Mouse (Mus musculus) hindlimb bud, embryonic 11.5 days (tissue): ENCODE measurements at regions not wholly inside any gene's neighbourhood (a gene's known extent, or its start where the extent isn't known, plus 50 kb on each side); places are given as distances from the start of the nearest gene placed in this dataset.

Source experiments
- DNase-seq: peaks from one replicate; pipeline ENCODE4 v3.0.0-alpha.2; 2012; ENCODE audit warnings: low read depth, low spot score; ENCODE audit errors: extremely low spot score

DNA sequence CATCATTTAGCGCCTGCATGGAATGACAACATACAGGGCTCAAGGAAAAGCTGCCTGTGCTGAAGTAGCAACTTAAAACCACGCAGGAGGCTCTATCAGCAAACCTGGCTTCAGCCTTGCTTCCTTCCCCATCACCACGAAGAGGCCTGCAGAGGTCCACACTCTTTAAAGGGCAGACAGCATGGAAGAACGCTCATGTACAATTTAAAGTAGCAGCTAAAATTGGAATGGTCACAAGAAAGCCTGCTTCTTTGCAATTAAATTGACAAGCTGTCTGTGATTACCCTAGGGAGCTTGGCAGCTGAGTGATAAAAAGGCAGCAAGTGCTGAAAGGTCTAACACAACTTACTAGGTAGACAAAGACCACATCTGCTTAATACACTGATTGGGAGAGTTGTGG is 210.4 kb upstream of the Pkn2 start:
- DNase-seq: no peak

- DNase-seq: no peak
Measured at GRCm38 (mm10) chr3:143090886-143091285, 209.1 kb upstream of the Pkn2 start.

DNA sequence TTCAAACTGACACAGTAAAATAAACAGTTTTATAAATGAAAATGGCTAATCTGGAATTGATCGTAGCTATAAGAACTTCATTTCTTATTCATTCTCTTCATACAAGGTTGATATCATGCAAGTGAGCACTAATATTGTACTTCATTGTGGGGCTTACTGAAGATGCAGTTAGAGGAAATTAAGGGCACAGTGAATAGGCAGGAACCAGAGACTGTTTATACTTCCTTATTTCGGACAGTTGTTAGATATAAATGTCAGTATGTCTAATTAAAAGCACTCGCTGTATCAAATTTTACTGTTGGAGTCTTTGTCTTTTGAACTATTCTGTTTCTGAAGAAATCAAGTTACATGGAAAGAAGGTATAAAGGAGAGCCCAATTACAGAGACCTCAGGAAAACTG is 208.5 kb upstream of the Pkn2 start:
- DNase-seq: no peak

GRCm38 (mm10) chr3:143087786-143088185 is 206.0 kb upstream of the Pkn2 start:
- DNase-seq: no peak

DNA sequence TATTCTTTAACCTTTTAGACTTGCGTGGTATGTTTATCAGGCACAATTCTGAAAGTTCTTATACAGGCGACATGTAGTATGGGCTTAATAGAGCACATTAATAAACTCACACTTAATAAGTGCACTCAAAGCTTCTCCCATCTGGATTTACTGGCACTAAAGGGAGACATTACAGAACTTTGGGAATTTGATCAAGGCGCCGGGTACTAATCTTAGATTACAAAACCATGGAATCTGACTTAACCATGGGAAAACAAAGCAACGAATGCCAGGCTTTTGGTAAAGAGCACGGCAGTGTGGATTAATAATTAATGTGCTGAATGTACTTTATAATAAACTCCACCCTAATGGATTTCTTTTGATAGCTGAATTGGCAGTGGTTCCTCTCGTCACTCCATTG is 196.5 kb upstream of the Pkn2 start:
- DNase-seq: no peak

DNA sequence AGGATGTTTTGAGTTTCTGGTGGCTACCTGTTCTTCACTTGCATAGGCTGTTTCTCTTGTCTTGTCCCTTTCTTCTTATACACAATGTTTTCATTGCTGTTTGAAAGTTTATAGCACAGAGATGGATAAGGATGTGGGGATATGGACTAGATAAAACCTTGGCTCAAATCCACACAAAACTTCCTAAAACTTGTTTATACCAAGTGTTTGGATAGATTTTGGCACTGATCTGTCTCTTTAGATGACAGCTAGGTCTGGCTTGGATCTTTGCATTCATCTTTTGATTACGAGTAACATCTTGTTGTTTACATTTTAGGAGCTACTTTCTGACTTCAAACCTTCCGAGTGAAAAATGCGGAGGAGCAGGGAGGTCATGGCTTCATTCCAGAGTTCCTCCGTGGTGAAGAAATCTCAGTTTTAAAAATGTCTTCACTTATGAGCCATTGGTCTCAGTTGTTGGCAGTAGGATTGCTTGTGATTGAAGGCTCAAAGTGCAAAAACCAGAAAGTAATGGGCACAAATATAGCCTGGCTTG is 190.1 kb upstream of the Pkn2 start:
- no peak for DNase-seq

- no peak for DNase-seq
Measured at GRCm38 (mm10) chr3:143054858-143055257, 173.1 kb upstream of the Pkn2 start.

DNA sequence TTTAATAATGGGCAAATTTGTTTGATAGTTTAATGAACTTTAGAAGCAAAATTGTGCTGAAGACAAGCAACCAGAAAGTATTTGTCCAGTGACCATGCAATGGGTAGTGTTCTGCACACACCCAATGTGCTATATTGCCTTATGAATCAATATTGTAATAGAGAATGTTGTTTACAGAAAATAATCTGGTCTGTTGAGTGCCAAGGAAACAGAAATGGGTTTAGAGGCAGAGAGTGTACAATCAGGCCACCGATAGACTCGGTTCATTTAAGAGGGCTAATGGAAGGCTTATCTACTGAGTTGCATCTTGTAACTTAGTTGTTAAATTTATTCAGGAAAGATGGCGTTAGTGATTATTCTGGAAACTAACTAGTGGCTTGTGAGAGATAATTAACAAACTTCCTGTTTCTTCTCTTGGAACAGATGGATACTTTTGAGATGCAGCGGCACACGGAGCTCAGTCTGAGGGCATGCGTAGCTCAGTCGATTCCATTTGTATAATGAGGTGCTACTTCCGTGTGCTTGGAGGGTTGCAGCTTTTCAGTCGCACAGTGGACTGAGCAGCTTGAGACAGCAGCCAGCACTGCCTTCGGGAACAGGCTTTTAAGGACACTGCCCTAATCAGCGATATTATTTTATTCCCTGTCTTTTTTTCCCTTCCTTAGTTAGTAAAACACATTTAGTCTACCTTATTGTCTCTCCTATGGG is 171.6 kb upstream of the Pkn2 start:
- DNase-seq: no peak

- DNase-seq: no peak
Measured at GRCm38 (mm10) chr3:143040666-143041065, 158.9 kb upstream of the Pkn2 start.

DNA sequence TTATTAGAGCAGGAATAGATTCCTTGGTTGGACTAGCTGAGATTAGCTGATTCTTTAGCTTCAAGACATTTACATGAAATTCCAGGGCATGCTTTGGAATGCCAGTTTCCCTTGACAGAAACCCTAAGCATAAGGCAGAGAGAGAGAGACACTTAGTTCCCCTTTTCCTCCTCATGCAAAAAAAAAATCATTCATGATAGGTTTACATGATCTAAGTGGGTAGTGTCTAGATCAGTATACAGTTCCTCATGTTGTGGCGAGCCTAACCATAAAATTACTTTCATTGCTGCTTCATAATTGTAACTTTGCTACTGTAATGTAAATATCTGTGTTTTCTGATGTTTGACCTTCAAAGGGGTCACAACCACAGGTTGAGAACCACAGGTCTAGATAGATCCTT is 154.3 kb upstream of the Pkn2 start:
- no peak for DNase-seq

GRCm38 (mm10) chr3:143034588-143034987 is 152.8 kb upstream of the Pkn2 start:
- no peak for DNase-seq

- no peak for DNase-seq
Measured at GRCm38 (mm10) chr3:143022486-143022885, 140.7 kb upstream of the Pkn2 start.

DNA sequence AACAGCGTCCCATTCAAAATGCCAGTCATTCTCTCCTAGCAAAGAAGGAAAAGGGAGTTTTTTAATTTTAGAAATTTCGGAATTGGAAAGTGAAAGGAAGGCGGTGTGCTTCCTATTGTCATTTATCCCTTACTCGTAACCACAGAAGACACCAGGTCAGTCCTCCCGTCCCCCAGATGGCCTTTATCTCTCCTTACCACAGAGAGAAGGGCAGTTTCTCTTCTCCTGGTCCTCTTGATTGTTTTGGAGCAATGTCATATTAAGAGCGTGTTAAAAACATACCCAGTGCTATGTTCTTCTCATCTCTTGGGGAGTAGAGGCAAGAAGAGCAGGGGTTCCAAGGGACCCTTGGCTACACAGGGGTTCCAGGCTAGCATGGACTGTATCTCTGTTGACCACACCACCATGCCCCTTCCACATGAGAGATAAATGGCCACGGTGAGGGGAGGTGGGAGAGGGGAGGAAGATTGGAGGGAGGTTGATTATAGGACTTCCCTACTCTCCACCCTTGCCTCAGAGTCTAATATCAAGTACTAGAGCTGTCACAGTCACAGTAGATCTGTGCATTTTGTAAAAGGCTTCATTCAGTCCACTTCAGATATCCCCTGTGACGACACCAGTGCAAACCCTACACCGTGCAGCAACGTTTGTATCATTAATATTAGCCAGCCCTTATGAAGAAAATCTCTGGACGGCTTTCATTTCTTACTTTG is 139.5 kb upstream of the Pkn2 start:
- no peak for DNase-seq

DNA sequence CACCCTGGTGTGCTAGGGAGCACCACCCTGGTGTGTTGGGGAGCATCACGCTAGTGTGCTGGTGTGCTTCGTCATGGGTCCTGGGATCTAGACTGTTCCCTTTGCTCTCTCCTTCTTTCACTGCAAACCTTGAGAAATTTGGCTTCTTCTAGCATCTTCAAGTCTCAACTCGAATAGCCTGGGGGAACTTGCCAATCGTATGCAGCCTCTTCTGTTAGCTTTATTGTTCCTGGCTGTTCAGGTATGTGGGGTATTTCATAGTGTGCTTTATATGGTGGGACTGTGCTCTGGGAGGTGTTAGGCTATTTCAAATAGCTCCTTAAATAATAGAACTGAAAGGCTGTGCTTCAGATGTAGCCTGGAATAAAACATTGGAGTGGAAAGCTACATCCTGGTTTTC is 135.7 kb upstream of the Pkn2 start:
- DNase-seq: no peak

DNA sequence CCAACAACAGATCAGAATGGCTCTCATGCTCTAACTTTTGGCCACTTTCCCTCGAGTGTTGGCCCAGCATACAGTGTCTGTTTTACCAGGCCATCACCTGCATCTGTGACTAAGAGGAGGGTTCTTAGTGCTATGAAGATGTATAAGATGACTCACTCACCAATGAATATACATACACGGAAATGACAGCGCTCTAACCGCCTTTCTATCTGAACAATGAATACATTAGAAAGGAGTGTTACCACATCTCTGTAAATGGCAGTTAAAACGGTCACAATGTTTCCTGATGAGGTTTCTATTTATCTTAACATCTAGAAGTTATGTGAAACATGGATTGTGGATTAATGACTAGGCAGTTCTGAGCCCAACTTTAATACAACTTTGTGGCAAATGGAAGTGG is 135.0 kb upstream of the Pkn2 start:
- no peak for DNase-seq

- DNase-seq: no peak
Measured at GRCm38 (mm10) chr3:143014421-143014820, 132.6 kb upstream of the Pkn2 start.

DNA sequence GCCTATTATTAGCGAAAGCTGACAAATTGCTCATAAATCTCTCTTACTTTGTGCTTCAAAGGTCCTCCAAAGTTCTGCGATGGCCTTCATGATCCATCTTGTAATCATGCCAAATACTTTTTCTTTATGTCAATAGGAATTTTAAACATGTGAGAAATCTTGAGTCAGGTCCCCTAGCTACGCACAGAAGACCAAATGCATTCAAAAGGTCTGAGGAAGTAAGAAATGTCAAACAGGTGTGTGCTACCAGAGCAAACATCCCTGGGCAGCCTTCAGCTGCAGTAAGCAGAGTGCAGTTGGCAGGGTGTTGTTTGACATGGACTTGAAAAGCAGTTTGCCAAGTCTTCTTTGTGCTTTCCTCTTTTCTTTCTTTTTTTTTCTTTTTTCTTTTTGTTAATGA is 125.2 kb upstream of the Pkn2 start:
- no peak for DNase-seq

DNA sequence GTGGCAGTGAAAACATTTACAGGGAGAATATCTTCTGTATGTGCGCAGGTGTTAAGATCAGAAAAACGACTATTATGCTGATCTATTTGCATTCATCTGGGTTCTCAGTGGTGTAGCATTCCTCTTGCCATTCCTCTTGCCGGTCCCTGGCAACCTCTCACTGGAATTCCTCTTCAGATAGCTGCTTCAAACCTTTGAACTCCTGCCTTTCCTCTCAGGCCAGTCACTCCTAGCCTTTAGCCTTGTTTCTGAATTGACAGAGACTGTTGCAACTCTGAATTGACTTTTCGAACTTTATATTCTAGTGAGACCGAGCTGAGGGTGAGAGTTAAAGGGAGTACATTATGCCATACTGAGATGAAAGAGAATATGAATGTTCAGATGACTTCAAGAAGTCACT is 120.1 kb upstream of the Pkn2 start:
- no peak for DNase-seq

- no peak for DNase-seq
Measured at GRCm38 (mm10) chr3:142995981-142996743, 114.4 kb upstream of the Pkn2 start.

DNA sequence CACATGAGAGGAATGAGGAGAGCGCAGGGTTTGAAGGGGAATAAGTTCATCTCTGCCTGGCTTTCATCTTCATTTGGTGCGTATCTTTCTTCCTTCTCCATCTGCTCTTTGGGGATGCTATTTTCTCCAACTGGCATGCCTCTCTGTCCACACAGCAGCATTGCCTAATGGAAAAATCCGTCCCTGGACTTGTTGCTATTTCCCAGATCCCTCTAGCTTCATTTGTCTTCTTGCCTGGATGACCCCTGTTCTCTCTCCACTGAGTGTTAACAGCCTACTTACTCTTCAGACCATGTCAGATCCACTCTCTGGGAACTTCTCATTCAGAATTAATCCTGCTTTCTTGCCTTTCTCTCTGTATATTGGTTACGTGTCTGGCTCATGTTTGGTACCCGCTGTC is 102.7 kb upstream of the Pkn2 start:
- no peak for DNase-seq

DNA sequence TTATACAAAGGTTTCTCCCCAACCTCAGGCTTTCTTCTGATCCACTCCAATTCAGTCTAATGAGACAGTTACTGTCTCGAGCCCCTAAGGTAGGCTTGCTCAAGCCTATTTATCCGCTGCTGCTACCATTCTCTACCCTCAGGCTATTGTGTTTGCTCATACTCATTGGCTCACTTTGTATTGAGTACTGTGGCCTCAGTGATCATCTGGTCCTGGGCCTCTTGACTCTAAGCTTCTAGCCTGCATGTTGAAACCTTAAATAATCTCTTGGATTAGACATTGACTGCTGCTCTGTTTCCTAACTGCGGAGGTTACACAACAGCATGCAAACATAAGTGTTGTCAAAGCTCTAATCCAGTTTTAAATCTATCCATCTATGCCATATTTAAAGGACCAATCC is 99.4 kb upstream of the Pkn2 start:
- DNase-seq: no peak

DNA sequence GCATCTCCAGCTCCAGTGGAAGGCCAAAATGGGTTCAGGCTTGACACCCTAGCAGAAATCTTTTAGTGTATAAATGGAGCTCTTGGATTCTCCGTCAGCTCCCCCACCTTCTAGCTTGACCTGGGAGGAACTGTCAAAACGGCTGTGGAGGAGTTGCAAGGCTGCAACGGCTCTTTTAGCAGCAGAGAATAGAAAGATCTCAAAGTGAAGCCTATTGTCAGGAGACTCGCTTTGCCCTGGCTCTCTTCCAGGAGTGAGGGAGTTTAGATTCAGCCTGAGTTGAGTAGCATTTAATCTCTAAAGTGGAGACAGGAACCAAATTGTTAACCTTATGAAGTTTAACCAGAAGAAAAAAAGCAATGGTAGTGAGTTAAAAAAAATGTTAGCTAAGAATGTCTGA is 97.4 kb upstream of the Pkn2 start:
- no peak for DNase-seq
